Mouse (Mus musculus): ENCODE results near the gene Slc22a30.

- TF ChIP-seq ZNF384 (IDR thresholded peaks at IDR 0.05; ENCODE audit: low read depth, low read length), result no peak
- TF ChIP-seq ZC3H11A (IDR thresholded peaks at IDR 0.05; ENCODE audit: borderline replicate concordance, low read depth, low read length), result no peak
These were observed 26.2 kb upstream of the Slc22a30 start for GRCm38 (mm10) chr19:8431051-8431662.
